Mouse (Mus musculus) left cerebral cortex, postnatal 25 days (tissue): Measurements from ENCODE around the gene Plcb2. TPM values are rescaled to one million over a fixed set of nuclear protein-coding genes. Genes with fewer than 3 reads are reported as not detected.

Source experiments
- DNase-seq, 2 experiments: peaks; one replicate each; pipeline ENCODE4 v3.0.0; 2022; ENCODE audit warnings: low spot score in 2 of 2, mixed read lengths in 1 of 2
- intact Hi-C: fragments of 180-260 bp; cut with DNase I; formaldehyde crosslinking; loops from one replicate; pipeline ENCODE4 v1.15.1; 2025
- total RNA-seq, 2 experiments: library from RNA; stranded (reverse); gene quantifications; 2 replicates each; pipeline ENCODE4 v1.2.3; 2021

The Plcb2 gene
- total RNA-seq, 2 experiments from 2014 or later: 2.1 to 2.6 TPM

DNA sequence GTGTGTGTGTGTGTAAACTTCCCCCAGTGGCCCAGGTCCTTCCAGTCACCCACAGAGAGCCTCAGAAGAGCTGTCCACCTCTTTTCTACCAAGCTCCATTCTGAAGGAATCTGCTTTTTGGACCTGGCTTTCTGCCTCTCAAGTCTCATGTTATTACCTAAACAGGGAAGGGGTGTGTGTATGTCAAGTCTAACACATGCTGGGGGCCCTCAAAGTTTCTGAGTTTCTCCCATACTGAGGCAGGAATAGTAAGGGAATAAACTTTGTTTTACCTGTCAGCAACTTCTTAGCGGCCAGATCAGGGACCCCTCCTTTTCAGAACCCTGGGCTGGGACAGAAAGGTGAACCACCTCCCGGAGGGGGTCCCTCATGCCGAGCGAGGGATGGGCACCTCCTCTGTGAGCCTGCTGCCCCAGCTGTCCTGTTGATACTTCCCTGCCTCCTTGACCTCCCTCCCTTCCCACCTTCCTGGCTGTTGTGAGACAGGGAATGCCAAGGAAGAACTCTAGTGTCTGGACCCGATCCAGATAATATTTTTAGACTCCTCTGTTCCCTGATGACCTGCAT is 30.8 kb downstream of the Plcb2 start:
- intact Hi-C loops: loop anchor here (2.0 kb wide), 1 partner anchor 433 kb away; no protein-coding TSS in a partner anchor

DNA sequence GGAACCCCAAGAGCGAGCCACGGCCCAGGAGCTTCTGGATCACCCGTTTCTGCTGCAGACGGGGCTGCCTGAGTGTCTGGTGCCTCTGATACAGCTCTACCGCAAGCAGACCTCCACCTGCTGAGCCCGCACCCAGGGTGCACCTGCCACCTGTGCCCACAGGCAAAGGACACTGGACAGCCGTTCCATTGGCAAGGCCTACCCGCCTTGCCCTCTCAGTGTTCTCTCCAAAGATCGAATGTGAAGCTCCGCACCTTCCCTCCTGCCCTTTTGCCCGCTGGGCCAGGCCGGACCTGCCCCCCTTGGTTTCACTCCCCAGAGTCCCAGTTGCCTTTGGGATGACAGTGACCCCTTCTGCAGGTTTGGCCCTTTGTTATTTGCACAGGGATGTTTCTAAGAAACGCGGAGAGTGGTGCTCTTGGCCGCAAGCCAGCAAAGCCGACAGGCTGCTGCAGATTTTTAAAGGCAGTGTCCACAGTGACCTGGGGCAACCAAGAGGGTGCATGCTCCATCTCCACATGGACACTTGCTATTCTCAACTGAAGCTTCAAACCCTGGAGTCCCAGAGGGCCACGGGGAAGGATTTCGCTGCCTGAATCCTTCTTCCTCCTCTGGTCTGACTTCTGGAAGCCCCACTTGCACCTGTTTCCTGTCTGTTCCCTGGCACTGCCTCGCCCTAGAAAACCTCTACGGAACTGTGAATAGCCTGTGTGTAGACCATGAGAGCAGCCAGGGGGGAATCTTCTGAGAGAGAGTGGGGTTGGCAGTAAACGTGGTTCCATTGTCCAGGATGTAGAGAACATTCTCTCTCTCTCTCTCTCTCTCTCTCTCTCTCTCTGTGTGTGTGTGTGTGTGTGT is 31.6 kb downstream of the Plcb2 start:
- DNase-seq: no peak
- intact Hi-C loops: loop anchor here (2.0 kb wide), 1 partner anchor 432 kb away; no protein-coding TSS in a partner anchor

More for the DNA sequence above, 30.8 kb downstream of the Plcb2 start:
- DNase-seq: no peak

DNA sequence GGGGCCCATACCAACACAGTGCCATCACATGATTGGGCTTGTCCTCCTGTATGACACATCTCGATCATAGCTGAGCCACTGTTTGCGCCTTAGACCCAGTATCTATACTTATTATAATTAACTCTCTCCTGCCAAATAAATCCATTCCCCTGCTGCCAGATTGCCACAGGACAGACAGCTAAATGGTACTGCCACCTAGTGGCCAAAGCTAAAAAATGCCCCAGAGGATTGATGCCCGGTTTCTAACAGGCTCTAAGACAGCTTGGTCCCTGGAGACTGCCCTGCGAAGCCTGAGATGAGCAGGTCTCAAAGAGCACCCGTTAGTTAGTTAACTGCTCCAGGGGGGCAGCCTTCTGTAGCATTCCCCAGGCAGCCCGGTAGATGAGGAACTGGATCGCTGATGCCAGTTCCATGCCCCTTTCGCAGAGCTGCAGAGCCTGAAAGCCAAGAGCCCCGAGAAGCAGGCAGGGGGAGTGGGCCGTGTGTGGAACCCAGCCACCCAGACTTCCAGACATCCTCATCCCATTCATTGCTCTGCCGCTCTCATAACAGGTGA is 32.5 kb downstream of the Plcb2 start:
- peak; percentile 67 to 72 for DNase-seq
- intact Hi-C loops: loop anchor here (1.0 to 2.0 kb wide), 2 partner anchors 57 to 431 kb away; no protein-coding TSS in a partner anchor

DNA sequence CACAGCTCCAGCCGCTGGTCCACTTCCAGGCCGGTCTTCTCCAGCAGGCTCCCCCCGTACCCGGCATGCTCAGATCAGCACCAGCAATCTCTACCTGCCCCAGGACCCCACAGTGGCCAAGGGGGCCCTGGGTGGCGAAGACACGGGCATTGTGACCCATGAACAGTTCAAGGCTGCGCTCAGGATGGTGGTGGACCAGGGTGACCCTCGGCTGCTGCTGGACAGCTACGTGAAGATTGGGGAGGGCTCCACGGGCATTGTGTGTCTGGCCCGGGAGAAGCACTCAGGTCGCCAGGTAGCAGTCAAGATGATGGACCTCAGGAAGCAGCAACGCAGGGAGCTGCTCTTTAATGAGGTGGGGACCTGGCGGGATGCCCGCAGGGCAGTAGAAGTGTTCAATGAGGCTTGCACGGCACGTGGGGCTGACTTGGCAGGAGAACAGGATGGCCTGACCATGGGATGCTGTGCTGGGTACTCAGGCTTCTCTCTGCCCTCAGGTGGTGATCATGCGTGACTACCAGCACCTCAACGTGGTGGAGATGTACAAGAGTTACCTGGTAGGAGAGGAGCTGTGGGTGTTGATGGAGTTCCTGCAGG is 34.8 kb downstream of the Plcb2 start:
- intact Hi-C loops: no loop called here
- no peak for DNase-seq

DNA sequence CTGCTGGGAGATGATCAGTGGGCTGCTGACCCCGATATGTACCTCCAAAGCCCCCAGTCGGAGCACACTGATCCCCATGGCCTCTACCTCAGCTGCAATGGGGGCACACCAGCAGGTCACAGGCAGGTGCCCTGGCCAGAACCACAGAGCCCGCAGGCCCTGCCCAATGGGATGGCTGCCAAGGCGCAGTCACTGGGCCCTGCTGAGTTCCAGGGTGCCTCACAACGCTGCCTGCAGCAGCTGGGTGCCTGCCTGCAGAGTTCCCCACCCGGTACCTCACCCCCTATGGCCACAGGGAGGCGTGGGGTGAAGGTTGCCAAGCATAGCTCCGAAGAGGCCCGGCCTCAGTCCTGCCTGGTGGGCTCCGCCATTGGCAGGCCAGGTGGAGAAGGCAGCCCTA is 38.4 kb downstream of the Plcb2 start:
- intact Hi-C loops: no loop called here
- no peak for DNase-seq

DNA sequence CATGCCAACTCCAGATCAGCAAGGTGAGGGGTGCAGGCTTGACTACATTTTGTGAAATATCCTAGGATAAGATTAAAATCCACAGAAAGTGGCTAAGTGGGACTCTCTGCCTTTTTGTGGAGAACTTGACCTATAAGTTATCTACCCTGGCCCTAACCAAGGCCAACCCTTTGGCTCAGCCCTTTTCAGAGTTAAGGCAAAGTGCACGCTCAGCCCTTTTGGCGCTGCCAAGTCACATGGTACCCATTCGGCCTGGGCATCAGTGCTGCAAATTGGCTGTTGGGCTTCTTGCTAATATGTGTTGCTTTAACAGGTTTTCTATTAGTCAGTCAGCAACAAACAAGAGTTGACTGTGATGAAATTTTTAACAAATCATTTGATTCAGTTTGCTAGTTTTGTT is 40.4 kb downstream of the Plcb2 start:
- no peak for DNase-seq
- intact Hi-C loops: no loop called here

DNA sequence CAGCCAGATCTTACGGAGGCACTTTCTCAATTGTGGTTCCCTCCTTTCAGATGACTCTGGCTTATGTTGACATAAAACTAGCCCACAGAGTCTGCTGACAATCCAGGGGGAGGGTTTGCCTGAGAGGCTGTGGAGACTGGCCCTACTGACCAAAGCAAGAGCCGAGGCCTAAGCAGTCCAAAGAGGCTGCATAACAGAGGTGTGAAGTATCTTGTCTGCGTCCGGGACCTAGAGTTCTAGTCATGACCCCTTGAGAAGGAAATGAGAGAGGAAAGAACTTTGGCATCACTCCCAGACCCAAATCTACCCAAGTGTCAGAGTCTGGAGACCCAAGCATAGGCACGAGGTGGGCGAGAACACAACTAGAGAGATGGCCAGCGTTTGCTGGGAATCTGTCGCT is 41.5 kb downstream of the Plcb2 start:
- intact Hi-C loops: no loop called here
- no peak for DNase-seq

DNA sequence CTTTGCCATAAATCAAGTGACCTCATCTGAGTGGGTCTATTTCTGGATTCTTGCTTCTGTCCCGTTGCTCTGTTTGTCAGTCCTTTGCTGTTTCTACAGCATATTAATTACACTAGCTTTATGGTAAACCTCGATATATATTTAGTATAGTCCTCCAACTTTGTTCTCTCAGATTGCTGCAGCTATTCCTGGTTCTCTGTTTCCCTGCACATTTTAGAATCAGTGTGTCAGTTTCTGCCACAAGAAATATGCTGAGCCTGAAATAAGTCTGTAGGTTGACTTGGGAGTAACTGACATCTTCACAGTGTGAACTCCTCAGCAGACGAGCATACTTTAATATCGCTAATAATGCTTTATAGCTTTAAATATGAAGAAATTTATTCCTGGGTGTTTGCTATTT is 43.1 kb downstream of the Plcb2 start:
- intact Hi-C loops: no loop called here
- DNase-seq: peak in 1 of 2 experiments; percentile 72

DNA sequence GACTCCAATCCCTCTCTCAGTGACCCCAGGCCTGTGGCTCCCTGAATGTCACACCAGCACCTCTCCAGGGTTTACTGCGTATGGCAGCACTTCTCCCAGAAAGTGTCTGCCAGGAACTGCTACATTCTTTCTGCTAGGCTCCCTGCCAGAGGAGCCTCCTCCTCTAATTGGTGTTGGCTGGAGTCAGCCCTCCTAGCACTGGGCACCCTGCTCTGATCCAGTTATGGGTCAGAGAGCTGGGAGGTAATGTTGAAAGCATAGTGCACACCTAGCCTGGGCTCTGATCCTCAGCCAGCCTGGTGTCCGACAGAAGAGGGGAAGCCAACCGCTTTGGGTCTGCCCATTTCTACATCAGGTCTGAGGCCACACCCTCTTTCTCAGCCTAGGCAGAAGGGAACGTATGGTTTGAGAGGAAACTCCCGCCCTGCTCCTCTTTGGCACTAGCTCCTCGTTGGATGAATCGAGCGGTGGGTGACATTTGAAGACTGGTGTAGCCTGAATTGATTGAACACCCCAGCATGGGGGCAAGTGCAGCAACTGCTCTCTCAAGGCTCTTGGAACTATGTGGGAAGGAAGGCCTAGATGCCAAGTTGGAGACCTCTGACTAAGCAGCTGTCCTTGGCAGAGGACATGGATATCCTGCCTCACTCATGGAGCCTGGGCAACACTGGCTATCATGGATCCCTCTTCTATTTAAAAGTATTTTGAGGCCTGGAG is 45.5 kb downstream of the Plcb2 start:
- DNase-seq: no peak
- intact Hi-C loops: no loop called here

DNA sequence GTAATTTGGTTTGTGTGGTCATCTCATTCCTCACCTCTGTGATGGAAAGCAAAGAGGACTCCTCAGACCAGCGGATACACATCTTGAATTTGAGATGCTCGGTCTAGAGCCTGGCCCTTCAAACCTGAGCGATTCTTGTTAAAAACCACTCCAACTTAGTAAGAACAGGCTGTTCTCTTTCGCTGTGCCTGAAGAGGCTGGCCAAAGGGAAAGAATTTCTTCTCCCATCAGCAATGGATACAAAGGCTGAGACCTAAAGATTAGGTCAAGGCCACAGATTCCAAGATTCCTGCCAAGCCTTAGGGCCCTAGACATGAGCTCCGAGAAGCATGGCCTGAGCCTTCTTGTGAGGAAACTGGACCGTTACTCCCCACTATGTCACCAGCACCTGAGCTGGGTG is 47.3 kb downstream of the Plcb2 start:
- no peak for DNase-seq
- intact Hi-C loops: no loop called here

DNA sequence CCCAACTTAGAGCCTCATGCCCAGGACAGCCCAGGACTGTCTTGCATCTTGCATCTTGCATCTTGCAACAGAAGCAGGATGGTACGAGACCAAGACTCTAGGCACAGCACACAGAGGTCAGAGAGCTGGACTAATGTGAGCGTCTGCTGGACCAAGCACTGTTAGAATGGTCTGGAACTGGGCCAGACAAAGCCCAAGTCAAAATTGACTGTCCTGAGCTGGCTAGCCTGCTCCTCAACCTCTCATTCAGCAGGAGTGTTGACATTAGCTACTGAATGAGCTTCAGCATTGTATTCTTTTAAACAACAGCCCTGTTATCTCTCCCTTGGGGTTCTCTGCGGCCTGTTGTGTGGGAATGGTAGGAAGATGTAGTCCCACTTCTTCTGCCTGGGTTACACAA is 48.7 kb downstream of the Plcb2 start:
- no peak for DNase-seq
- intact Hi-C loops: no loop called here

DNA sequence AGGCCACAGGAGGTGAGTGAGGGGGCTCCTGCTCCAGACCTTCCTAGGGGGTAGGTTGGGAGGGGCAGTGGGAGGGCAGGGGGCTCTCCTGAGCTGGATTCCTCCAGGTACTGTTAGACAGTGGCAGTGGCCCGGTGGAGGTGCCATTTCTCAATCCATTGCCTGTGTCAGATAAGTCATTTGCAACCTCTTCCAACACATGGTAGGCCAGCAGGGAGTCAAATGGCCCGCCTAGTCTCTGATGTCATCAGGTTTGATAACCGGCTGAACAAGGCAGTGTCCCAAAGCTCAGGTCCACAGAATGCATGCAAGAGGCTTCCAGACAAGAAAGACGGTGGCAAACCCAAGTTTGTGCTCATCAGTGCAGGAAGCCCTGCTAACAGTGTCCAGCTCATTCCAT is 50.4 kb downstream of the Plcb2 start:
- DNase-seq: no peak
- intact Hi-C loops: no loop called here

DNA sequence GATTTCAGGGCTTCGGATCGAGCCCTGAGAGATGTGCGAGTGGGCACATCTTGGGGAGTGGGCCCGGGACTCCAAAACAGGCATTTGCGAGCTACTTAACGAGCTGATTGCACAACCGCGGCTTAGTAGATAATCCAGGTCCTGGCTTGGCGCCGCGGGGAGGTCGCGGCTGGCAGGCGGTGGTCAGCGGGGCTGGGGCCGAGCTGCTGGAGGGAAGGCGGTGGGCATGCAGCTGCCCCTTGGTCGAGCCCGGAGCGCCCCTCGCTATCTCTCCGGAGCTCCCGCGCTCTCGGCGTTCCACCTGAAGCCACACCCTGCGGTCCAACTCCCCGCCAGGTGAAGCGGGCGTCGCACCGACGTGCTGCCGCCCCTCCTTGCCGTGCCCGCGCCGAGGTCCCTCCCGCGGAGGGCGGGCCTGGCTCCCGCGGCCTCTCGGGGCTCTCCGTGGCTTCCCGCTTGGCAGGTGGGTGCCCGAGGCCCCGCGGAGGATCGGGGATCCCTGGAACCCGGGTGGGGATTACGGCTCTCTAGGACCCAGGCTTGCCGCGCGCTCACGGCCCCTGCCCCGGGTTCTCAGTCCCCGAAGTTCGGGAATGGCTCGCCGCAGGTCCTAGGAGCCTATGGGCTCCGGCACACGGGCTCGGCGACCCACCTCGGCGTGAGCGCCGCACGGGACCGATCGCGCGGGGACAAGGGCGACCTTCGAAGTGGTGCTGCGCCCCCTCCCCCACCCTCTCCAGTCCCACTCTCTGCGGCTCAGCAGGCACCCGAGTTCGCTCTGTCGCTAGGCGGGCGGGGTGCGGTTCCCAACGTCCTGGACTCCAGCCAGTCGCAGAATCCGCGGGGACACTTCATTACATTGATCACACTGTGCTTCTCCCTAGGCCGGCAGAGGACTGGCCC is 51.1 kb downstream of the Plcb2 start:
- no peak for DNase-seq
- intact Hi-C loops: no loop called here

DNA sequence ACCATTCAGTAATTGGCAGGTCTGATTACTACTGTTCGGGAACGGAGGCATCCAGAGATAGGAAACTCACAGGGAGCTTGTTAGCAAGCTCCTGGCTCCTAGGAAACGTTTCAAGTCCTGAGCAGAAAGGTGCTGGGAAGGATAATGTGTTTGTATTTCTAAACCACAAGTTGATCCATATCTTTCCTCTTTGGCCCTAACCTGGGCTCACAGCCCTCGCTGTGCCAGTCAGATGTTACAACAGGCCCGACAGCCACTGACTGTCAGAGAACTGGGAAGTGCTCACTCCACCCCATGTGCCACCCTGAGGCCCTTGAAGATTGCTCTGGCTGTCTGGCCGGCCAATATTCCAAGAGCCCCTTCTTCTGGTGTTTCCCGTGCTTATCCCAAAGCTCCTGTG is 53.7 kb downstream of the Plcb2 start:
- intact Hi-C loops: no loop called here
- no peak for DNase-seq

DNA sequence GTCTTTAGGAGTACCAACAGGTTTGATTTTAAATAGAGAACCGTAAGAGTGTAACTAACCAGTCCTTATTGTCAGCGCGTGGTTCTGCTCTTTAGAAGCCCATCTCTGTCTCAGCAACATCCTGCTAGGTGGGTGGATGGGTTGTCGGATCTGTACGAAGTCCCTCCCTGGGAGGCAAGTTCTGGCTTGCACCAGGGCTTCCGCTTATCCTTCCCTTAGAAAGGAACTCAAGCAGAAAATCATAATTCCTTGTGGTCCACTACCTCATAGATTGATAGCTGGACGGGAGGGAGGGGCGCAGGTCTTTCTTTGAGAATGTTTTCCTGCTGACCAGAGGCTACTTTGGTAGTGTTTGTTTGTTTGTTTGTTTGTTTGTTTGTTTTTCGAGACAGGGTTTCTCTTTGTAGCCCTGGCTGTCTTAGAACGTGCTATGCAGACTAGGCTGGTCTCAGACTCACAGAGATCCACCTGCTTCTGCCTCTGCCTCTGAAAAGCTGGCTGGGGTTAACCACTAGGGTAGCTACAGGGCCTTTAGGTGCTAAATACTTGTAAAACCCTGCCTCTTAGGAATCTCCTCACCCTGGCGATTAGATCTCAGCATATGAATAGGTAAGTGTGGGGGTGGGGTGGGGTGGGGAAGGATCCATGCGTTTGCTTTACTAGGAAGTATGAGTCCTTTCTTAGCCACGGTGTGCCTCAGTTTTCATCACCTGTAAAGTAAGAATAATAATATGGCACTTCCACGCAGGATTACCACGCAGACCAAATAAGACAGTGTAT is 54.4 kb downstream of the Plcb2 start:
- DNase-seq: no peak
- intact Hi-C loops: no loop called here

DNA sequence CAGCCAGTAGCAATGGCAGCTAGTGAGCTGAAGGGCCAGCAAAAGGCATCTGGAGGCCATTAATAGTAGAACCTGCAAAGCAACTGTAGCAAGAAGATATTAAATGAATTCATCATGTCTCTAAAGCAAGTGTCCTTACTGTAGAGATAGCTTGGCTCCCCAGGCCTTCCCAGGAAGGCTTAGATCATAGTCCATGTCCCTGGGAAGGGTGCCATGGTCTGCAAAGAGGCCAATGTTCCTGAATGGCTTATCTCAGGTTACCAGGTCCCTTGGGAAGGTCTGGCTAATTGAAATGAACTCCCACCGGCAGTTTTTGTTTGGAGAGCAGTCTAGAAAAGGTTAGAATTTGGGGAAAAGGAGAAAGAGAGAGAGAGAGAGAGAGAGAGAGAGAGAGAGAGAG is 56.5 kb downstream of the Plcb2 start:
- no peak for DNase-seq
- intact Hi-C loops: no loop called here

DNA sequence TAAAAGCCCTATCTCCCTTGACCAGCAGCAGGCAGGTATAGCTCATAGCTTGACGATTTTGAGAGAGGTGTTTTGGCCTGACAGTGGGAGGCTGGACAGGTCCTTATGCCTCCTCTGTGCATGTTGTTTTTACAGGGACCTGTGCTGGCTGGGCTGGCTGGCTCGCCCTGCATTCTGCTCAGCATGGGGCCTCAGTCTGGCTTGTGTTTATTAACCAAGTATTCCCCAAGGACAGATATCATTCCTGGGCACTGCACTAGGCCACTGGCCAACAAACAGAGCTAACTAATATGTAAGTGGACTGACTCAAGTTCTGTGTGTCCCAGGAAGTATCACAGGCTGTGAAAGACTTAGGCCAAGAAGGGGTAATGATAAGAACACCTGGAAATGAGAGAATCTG is 58.5 kb downstream of the Plcb2 start:
- intact Hi-C loops: no loop called here
- no peak for DNase-seq

DNA sequence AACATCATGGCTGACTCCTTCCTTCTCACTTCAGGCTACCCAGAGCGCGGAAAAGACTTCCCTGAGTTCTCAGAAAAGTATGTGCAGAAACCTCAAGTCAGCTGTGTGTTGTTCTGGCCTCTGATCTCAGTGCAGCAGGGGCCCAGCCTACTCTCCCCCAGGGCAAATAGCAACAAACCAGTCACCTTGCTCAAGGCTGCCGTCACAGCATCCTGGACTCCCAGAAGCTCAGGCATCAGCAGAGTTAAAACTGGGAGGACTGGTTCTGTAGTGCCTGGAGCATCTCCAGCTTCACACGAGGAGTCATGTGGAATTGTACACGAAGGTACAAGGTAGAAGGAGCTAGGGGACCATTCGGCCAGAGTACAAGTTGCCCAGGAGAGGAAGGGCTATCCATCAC is 59.0 kb downstream of the Plcb2 start:
- DNase-seq: no peak
- intact Hi-C loops: no loop called here
